ENCODE assay signal across 9 mouse cellular contexts in the genomic region with DNA sequence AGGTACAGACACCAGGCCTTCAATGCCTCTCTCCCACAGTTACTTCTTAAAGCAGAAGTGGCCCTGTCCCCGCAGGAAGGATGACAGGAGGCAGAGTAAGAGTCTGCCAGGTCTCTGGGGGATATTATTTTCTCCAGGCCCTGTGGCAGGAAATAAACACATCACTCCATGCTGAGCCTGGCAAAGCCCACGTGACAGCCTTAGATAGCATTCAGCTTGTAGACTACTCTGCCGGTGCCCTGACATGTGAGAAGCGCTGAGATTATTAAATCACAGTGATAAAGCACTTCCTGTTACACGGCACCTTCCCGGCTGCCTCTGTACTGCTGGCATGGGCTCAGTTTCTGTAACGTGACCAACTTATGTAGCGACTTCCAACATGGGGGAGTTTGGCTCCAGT.
DNase-seq lines count a peak whose midpoint lies in the region; ATAC-seq and TF ChIP-seq lines count a peak whose summit lies in the region.
"Had no signal": no experiment of that assay in that cellular context is flagged by ENCODE, and none has a peak within 500 bp of the region (broad histone marks: within the 10 kb centered on the region; RNA-seq: fewer than 3 reads in every experiment).

No protein-coding gene starts in this region.

- peaks cover 30% of the 10 kb centered on the region; the same call in 1 of the 2 replicates for H3K27me3 ChIP-seq in heart, postnatal 0 days (ENCODE audit: control insufficient read depth, insufficient read depth, low read length)
- H3K27me3 ChIP-seq in kidney, postnatal 0 days (ENCODE audit: insufficient read depth, low read length), result no peaks in the 10 kb centered on the region

- 5% methylated on average over 8 of the region's 8 CpGs for WGBS in heart, postnatal 0 days
- 17% methylated on average over 8 of the region's 8 CpGs for WGBS in kidney, postnatal 0 days

- no peak overlapping the region for H3K9ac ChIP-seq in heart, postnatal 0 days (replicated peaks; ENCODE audit: low read depth, low read length)
- H3K9ac ChIP-seq in kidney, postnatal 0 days (ENCODE audit: low read depth, low read length), result no peak overlapping the region
- H3K9ac ChIP-seq: embryonic facial prominence, embryonic 15.5 days; liver, embryonic 13.5 days had no signal

- no peak for TF ChIP-seq CTCF in heart, postnatal 0 days (IDR thresholded peaks at IDR 0.05; ENCODE audit: low read depth)
- no peak for TF ChIP-seq CTCF in kidney, postnatal 0 days (IDR thresholded peaks at IDR 0.05; ENCODE audit: low read depth)

- H3K9me3 ChIP-seq in heart, postnatal 0 days (replicated peaks; ENCODE audit: control insufficient read depth, low read length), result no peaks in the 10 kb centered on the region
- H3K9me3 ChIP-seq in kidney, postnatal 0 days (replicated peaks; ENCODE audit: low read length), result no peaks in the 10 kb centered on the region
- H3K9me3 ChIP-seq: embryonic facial prominence, embryonic 15.5 days; liver, embryonic 13.5 days had no signal

- H3K4me2 ChIP-seq in heart, postnatal 0 days (ENCODE audit: low read depth, low read length), result no peak overlapping the region
- H3K4me2 ChIP-seq in kidney, postnatal 0 days (ENCODE audit: low read length), result no peak overlapping the region
- H3K4me2 ChIP-seq: embryonic facial prominence, embryonic 15.5 days; liver, embryonic 13.5 days had no signal

- no peak overlapping the region for H3K4me3 ChIP-seq in heart, postnatal 0 days (ENCODE audit: low read depth, low read length)
- H3K4me3 ChIP-seq in kidney, postnatal 0 days (replicated peaks; ENCODE audit: low read depth, low read length), result no peak overlapping the region
- H3K4me3 ChIP-seq: embryonic facial prominence, embryonic 15.5 days; liver, embryonic 13.5 days had no signal

- ATAC-seq in heart, postnatal 0 days (ENCODE audit: insufficient read depth, low read depth), result peak; percentile 50; the same call in 1 of the 2 replicates
- ATAC-seq in kidney, postnatal 0 days (replicated peaks; ENCODE audit: low FRiP score, low read depth), result 0 out of 2 replicates have a peak, but pooled peaks have one; percentile 49

- no peaks in the 10 kb centered on the region for H3K36me3 ChIP-seq in heart, postnatal 0 days (replicated peaks; ENCODE audit: control insufficient read depth, insufficient read depth, low read length)
- no peaks in the 10 kb centered on the region for H3K36me3 ChIP-seq in kidney, postnatal 0 days (ENCODE audit: insufficient read depth, low read length)
- H3K36me3 ChIP-seq: embryonic facial prominence, embryonic 15.5 days; liver, embryonic 13.5 days had no signal

- peaks cover 4% of the 10 kb centered on the region; the same call in 1 of the 2 replicates for H3K4me1 ChIP-seq in heart, postnatal 0 days (ENCODE audit: control insufficient read depth, insufficient read depth)
- H3K4me1 ChIP-seq in kidney, postnatal 0 days (replicated peaks; ENCODE audit: insufficient read depth, low read length), result peaks cover 4% of the 10 kb centered on the region; the same call in 1 of the 2 replicates
- H3K4me1 ChIP-seq: liver, embryonic 13.5 days had no signal

- H3K27ac ChIP-seq in heart, postnatal 0 days (ENCODE audit: low read depth), result no peak overlapping the region
- no peak overlapping the region for H3K27ac ChIP-seq in kidney, postnatal 0 days
- H3K27ac ChIP-seq: embryonic facial prominence, embryonic 15.5 days; liver, embryonic 13.5 days had no signal

- peak; percentile 34 for DNase-seq in heart, postnatal 0 days (ENCODE audit: low spot score)
- DNase-seq in heart, postnatal 10 days, result no peak
- DNase-seq in MN1 (ENCODE audit: low spot score), result peak; percentile 7
- peak; percentile 26 for DNase-seq in adrenal gland, postnatal 14 days
- DNase-seq in kidney, postnatal 0 days (ENCODE audit: low spot score), result peak; percentile 71
- DNase-seq in embryo, embryonic 10.5 days (ENCODE audit: low spot score), result no peak
- DNase-seq in testis, postnatal 14 days (ENCODE audit: low spot score), result no peak
- DNase-seq: liver, embryonic 13.5 days had no signal

- intact Hi-C loops in heart, postnatal 10 days (cut with DNase I), result no loop called here

- no peak for TF ChIP-seq EP300 in heart, postnatal 0 days (IDR thresholded peaks at IDR 0.05; ENCODE audit: low read depth)

Comparison
In these comparisons a context has a peak if more than half of its experiments do, and no peak if none do; other contexts are left out.
1. DNase-seq: peak in heart, postnatal 0 days (single experiment), MN1 (single experiment), adrenal gland, postnatal 14 days (single experiment) and kidney, postnatal 0 days (single experiment); none in heart, postnatal 10 days (0 of 2), embryo, embryonic 10.5 days (single experiment) and testis, postnatal 14 days (single experiment).